Mouse (Mus musculus): ENCODE measurements around the gene Cyp26b1.

- TF ChIP-seq CTCF (IDR thresholded peaks at IDR 0.05; ENCODE audit: control insufficient read depth, insufficient read depth, low read length) (no peak), POLR2A (IDR thresholded peaks at IDR 0.05; ENCODE audit: borderline replicate concordance, control insufficient read depth, low read depth, low read length) (no peak)
Measured at GRCm38 (mm10) chr6:84590961-84591745, 2.6 kb downstream of the Cyp26b1 start.
